Mouse (Mus musculus) stomach, postnatal 0 days (tissue): ENCODE data around the gene Ube2e2. TPM values are rescaled to one million over a fixed set of nuclear protein-coding genes. Genes with fewer than 3 reads are reported as not detected.

Source experiments
- ATAC-seq: fragments of 200-750 bp; cut with Nextera tagmentation; 2 replicates; pipeline ENCODE4 v1.8.0; 2017; ENCODE audit not compliant: low FRiP score, low TSS enrichment
- DNase-seq: peaks from one replicate; pipeline ENCODE4 v3.0.0-alpha.2; 2016; ENCODE audit warnings: low spot score
- H3K27ac ChIP-seq: fragments of 300-500 bp; sonication (generic); replicated peaks from 2 replicates; pipeline ENCODE4 v1.5.1; 2014; ENCODE audit warnings: mild to moderate bottlenecking, control low read depth
- H3K27me3 ChIP-seq: fragments of 300-500 bp; sonication (generic); 2 replicates; pipeline ENCODE4 v1.6.1; 2014; ENCODE audit warnings: low read length; ENCODE audit not compliant: control insufficient read depth, insufficient read depth
- H3K36me3 ChIP-seq: fragments of 300-500 bp; sonication (generic); 2 replicates; pipeline ENCODE4 v1.6.1; 2014; ENCODE audit warnings: low read length, mixed read lengths; ENCODE audit not compliant: control insufficient read depth, insufficient read depth
- H3K4me1 ChIP-seq: fragments of 300-500 bp; sonication (generic); replicated peaks from 2 replicates; pipeline ENCODE4 v1.6.1; 2014; ENCODE audit warnings: antibody characterized with exemption; ENCODE audit not compliant: control insufficient read depth, insufficient read depth
- H3K4me2 ChIP-seq: fragments of 300-500 bp; sonication (generic); replicated peaks from 2 replicates; pipeline ENCODE4 v1.6.1; 2014; ENCODE audit warnings: low read depth, mild to moderate bottlenecking, control low read depth, moderate library complexity
- H3K4me3 ChIP-seq: fragments of 300-500 bp; sonication (generic); 2 replicates; pipeline ENCODE4 v1.5.1; 2014; ENCODE audit warnings: low read depth, low read length, control low read depth
- H3K9ac ChIP-seq: fragments of 300-500 bp; sonication (generic); 2 replicates; pipeline ENCODE4 v1.6.1; 2014; ENCODE audit warnings: mild to moderate bottlenecking, low read length, control low read depth, mixed read lengths
- H3K9me3 ChIP-seq: fragments of 300-500 bp; sonication (generic); 2 replicates; pipeline ENCODE4 v1.6.1; 2016; ENCODE audit warnings: low read length; ENCODE audit not compliant: control insufficient read depth
- CTCF ChIP-seq: IDR thresholded peaks from 2 replicates; pipeline ENCODE4 v1.5.1; 2016; ENCODE audit warnings: antibody characterized with exemption, low read depth, mild to moderate bottlenecking, moderate library complexity
- EP300 ChIP-seq: optimal IDR thresholded peaks from 2 replicates; pipeline ENCODE3; 2016; ENCODE audit warnings: antibody characterized with exemption
- WGBS: fragments of 180-500 bp; shearing (Covaris S2); extraction: QIAGEN DNeasy Blood & Tissue Kit; methylation state at CpG from one replicate; pipeline ENCODE4 v1.1.7; 2014; 5-methylcytosine and 5-hydroxymethylcytosine counted together
- polyA plus RNA-seq: library from polyadenylated mRNA; unstranded; fragments of >200 nt; fragmentation: Nextera tagmentation; extraction: Ambion mirVana; gene quantifications from 2 replicates; pipeline ENCODE4 v1.2.1, GENCODE M21; 2015

Gene Ube2e2
- polyA plus RNA-seq, 1 experiment from 2014 or later = 61.5 TPM

DNA sequence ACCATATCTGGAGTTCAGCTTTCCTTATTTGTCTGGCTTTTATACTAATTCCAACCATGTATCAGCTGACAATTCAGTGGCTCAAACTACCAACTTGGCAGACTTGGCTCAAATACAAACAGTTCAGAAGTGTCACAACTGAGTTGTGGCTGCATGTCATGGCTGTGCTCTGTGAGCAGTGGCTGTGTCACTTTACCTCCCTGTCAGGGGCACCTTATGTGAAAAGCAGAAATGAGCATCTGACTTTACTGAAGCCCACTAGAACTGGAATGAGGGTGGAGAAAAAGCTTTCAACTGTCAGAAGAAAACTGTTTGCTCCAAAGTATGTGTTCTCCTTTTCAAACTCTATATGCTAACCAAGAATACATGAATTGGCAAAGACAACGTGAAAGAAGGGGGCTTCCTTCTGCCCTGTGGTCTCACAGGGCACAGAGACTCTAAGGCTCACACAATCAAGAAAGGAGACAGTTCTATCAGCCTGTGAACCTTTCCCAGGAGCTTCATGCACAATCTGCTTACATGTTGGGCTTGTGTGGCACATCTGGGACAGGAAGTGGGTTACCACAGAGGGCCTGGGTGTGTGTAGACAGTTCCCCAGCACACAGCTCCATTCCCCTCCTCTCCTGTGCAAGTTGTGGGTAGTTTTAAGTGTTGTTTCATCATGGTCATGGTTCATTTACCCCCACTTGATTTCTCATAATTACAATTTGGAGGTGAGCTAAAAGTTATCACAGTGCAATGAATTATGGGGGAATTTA, 228.6 kb downstream of the Ube2e2 start:
- Histone ChIP-seq H3K4me3 (no peak overlapping the region), H3K9ac (no peak overlapping the region), H3K27ac (no peak overlapping the region), H3K36me3 (no peaks in the 10 kb centered on the region), H3K9me3 (no peaks in the 10 kb centered on the region), H3K4me2 (no peak overlapping the region), H3K27me3 (no peaks in the 10 kb centered on the region), H3K4me1 (no peaks in the 10 kb centered on the region)
- TF ChIP-seq EP300 (no peak), CTCF (no peak)
- DNase-seq = no peak
- ATAC-seq = no peak
- WGBS = 78% methylated on average over 1 of the region's 1 CpGs

DNA sequence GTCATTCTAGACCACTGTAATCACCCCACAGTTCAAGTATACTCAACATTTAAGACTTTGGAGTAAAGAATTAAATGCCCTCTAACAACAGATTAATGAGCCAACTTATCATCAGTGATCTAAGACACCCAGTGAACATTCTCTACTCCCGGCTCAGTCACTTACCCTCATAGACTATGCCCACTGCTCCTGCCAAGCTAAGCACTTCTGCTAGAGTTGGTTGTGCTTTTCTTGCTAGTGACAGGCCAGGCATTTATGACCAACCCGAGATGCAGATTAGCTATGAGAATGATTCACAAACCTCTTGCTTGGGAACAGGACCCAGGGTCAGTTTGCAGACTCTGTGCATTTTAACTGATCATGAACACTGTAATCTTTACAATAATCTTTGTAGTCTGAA, 230.4 kb downstream of the Ube2e2 start:
- no peaks in the 10 kb centered on the region for H3K4me1 ChIP-seq
- no peaks in the 10 kb centered on the region for H3K36me3 ChIP-seq
- no peak overlapping the region for H3K9ac ChIP-seq
- DNase-seq (no peak), ATAC-seq (no peak)
- TF ChIP-seq EP300 (no peak), CTCF (no peak)
- no peaks in the 10 kb centered on the region for H3K27me3 ChIP-seq
- no peak overlapping the region for H3K27ac ChIP-seq
- H3K4me3 ChIP-seq = no peak overlapping the region
- WGBS = 84% methylated on average over 2 of the region's 2 CpGs
- H3K9me3 ChIP-seq = no peaks in the 10 kb centered on the region
- no peak overlapping the region for H3K4me2 ChIP-seq

DNA sequence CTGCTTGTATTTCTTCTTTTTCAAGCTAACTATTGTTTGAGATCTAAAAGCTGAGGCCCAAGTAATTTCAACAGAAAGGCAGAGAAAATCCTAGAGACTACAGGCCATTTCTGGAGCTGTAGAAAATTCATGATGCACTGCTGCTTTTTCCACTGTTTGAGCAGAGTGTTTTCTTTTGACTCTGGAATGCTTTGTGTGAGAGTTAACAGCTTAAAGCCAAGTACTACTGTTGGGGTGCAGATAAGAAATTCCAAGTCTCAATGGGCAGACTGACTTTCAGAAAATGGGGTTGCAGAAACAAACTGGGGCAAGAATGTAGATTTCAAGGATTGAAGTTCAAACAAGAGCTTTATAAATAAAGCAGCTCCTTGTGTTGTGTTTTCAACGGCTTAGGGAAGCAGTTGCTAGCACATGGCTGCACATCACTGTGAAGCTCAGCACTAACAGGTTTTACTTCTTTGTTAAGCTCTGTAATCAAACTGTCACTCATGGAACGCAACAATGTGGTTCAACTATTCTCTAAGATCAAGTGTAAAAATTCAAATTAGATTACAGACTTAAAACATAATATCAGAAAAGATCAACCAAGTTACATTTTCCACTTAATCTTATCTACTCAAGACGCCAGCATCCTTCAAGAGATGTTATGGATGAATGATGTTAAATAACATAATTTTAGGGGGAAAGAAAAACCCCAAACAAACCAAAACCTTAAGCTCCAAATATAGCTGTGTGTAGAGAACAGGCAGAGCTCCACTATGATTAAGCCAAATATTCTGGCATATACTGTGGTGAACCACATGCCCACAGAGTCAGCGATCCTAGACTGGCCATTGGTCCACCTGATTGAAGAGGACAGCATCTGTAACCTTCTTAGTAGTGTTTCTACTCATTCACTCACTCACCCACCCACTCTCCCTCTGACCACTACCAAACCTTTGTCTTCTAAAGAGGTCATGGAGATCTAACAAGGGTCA, 236.0 kb downstream of the Ube2e2 start:
- no peak for TF ChIP-seq EP300
- no peak for TF ChIP-seq CTCF
- Histone ChIP-seq H3K4me2 (no peak overlapping the region), H3K4me1 (no peaks in the 10 kb centered on the region), H3K4me3 (no peak overlapping the region), H3K9ac (no peak overlapping the region), H3K27ac (no peak overlapping the region), H3K36me3 (no peaks in the 10 kb centered on the region), H3K9me3 (no peaks in the 10 kb centered on the region), H3K27me3 (no peaks in the 10 kb centered on the region)
- ATAC-seq (no peak), DNase-seq (no peak)
- WGBS = 50% methylated on average over 4 of the region's 4 CpGs

DNA sequence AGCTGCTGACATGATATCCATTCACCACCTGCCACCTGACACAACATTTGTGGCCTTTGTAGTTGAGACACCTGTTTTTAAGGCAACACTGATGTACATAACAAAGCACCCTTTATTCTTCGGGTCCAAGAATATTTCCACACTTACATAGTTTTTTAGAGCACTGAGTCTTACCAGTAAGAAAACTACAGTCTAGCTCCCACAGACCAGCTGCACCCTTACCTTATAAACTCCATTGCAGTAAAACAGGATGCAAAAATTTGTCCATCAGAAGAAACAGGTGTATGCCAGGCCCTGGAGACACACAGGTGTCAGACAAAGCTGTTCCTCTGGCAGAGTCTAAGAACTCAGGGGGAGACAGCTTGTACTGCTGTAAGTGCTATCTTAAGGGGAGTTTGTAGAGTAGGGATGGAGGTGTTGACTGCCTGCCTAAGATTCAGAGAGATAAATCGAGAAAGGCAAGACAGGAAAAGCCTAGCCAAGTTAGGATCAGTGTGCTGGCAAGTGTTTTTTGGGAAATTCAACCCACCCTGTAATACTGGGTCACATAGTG, 244.9 kb downstream of the Ube2e2 start:
- 58% methylated on average over 2 of the region's 2 CpGs for WGBS
- Histone ChIP-seq H3K9me3 (no peaks in the 10 kb centered on the region), H3K27ac (no peak overlapping the region), H3K4me1 (no peaks in the 10 kb centered on the region), H3K9ac (no peak overlapping the region), H3K4me2 (no peak overlapping the region), H3K4me3 (no peak overlapping the region), H3K27me3 (no peaks in the 10 kb centered on the region), H3K36me3 (no peaks in the 10 kb centered on the region)
- TF ChIP-seq EP300 = no peak
- TF ChIP-seq CTCF = no peak
- no peak for DNase-seq
- ATAC-seq = no peak

DNA sequence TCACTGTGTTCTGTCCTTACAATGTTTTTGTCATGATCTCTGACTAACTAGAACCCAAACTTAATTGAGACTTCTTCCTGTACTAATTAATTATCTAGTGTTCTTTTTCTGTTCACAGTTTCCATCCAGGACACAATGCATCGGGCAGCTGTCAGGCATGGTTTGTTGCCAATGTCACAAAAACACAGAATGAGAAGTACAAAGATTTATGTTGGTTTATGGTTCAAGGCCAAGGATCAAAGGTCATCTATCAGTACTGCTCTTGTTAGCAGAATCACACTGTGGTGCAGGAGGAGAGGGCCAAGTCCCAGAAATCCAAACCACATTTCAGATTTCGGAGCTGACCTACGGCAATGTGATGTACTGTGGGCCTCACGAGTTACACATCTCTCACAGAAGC, 252.4 kb downstream of the Ube2e2 start:
- Histone ChIP-seq H3K9me3 (no peaks in the 10 kb centered on the region), H3K9ac (no peak overlapping the region), H3K4me2 (no peak overlapping the region), H3K4me1 (no peaks in the 10 kb centered on the region), H3K27ac (no peak overlapping the region), H3K4me3 (no peak overlapping the region), H3K27me3 (no peaks in the 10 kb centered on the region), H3K36me3 (no peaks in the 10 kb centered on the region)
- DNase-seq (no peak), ATAC-seq (no peak)
- no peak for TF ChIP-seq CTCF
- no peak for TF ChIP-seq EP300
- WGBS = 71% methylated on average over 4 of the region's 4 CpGs
